In the genomic region with DNA sequence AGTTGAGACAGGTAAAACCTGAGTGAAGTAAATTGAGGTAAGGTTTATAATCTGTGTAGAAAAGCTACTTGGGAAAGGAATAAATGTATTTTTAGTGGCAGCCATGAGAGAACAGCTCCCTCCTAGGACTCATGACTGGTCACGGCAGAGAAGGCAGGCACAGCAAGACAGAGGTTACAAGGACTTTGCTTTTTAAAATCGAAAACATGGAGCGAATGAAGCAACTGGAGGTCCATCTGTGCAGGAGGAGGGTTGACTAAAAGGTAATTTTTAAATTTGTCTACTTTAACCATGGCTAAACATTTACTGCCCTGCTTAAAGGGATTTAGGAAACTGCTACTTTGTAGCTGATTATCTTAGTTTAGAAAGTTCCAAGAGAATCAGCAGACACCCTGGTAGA, we compare ENCODE assay signal across 30 mouse cellular contexts. TPM values are rescaled to one million over a fixed set of nuclear protein-coding genes. Genes with fewer than 3 reads are reported as not detected.
A peak's percentile ranks its signal among the peaks of the same experiment; 100 is the strongest.
DNase-seq lines count a peak whose midpoint lies in the region; ATAC-seq and TF ChIP-seq lines count a peak whose summit lies in the region.
"Had no signal": no experiment of that assay in that cellular context is flagged by ENCODE, and none has a peak within 500 bp of the region (broad histone marks: within the 10 kb centered on the region; RNA-seq: fewer than 3 reads in every experiment).

No protein-coding gene starts in this region.

- H3K4me2 ChIP-seq in kidney, embryonic 15.5 days, result no peak overlapping the region
- H3K4me2 ChIP-seq: forebrain, embryonic 13.5 days; heart, embryonic 13.5 days; hindbrain, embryonic 14.5 days had no signal

- no peaks in the 10 kb centered on the region for H3K27me3 ChIP-seq in kidney, adult 2 months (replicated peaks; ENCODE audit: control insufficient read depth, insufficient read depth, low read length)
- H3K27me3 ChIP-seq in kidney, embryonic 15.5 days, result no peaks in the 10 kb centered on the region
- H3K27me3 ChIP-seq: forebrain, embryonic 13.5 days; heart, embryonic 13.5 days had no signal

- H3K4me3 ChIP-seq in kidney, adult 2 months (ENCODE audit: insufficient read depth, low read depth, low read length), result no peak overlapping the region
- H3K4me3 ChIP-seq in kidney, embryonic 15.5 days (replicated peaks), result no peak overlapping the region
- H3K4me3 ChIP-seq: forebrain, embryonic 10.5 days; forebrain, embryonic 13.5 days; heart, adult 2 months; heart, embryonic 10.5 days; heart, embryonic 13.5 days had no signal

- WGBS in kidney, adult 2 months, result 52% methylated on average over 3 of the region's 3 CpGs
- WGBS in kidney, embryonic 15.5 days, result 94% methylated on average over 3 of the region's 3 CpGs

- peak; percentile 86 for DNase-seq in kidney, adult 2 months
- no peak for DNase-seq in kidney, postnatal 4 days
- peak; percentile 36 for DNase-seq in kidney, postnatal 14 days
- no peak for DNase-seq in testis, postnatal 10 days (ENCODE audit: low spot score)
- DNase-seq in thymus, adult 18-20 months, result no peak
- DNase-seq: adrenal gland, adult 8-10 months; adrenal gland, postnatal 25 days; cerebellum, adult 11-12 months; cerebellum, adult 8-10 months; cerebellum, postnatal 10 days; cerebellum, postnatal 36 days; embryo, embryonic 11 days; gastrocnemius, postnatal 10 days; gastrocnemius, postnatal 36 days; heart, adult 2 months; heart, postnatal 14 days; heart, postnatal 4 days had no signal

- 0 out of 2 replicates have a peak, but pooled peaks have one; percentile 15 for ATAC-seq in kidney, embryonic 15.5 days (replicated peaks; ENCODE audit: low FRiP score)
- ATAC-seq in megakaryocyte-erythroid progenitor cell, adult 5-6 weeks (replicated peaks; ENCODE audit: low FRiP score, low TSS enrichment, poor library complexity, severe bottlenecking), result no peak
- ATAC-seq: CD4-positive, CD25-positive, alpha-beta regulatory T cell, adult 4 months; forebrain, embryonic 13.5 days; forebrain, embryonic 16.5 days had no signal

- H3K36me3 ChIP-seq in kidney, adult 2 months (ENCODE audit: control insufficient read depth, insufficient read depth, low read length), result no peaks in the 10 kb centered on the region; the same call in 1 of the 2 replicates
- peaks cover 30% of the 10 kb centered on the region for H3K36me3 ChIP-seq in kidney, embryonic 15.5 days

- no peak for TF ChIP-seq CTCF in kidney, adult 2 months (conservative IDR thresholded peaks at IDR 0.05; ENCODE audit: insufficient read depth, insufficient read length, low read depth, low read length)

- no peaks in the 10 kb centered on the region for H3K9me3 ChIP-seq in kidney, embryonic 15.5 days (replicated peaks)
- H3K9me3 ChIP-seq: forebrain, embryonic 10.5 days; forebrain, embryonic 13.5 days; heart, embryonic 10.5 days; heart, embryonic 13.5 days had no signal

- no peak overlapping the region for H3K9ac ChIP-seq in kidney, embryonic 15.5 days
- H3K9ac ChIP-seq: forebrain, embryonic 13.5 days; heart, embryonic 13.5 days; hindbrain, embryonic 14.5 days had no signal

- TF ChIP-seq POLR2A in kidney, adult 2 months (IDR thresholded peaks at IDR 0.05; ENCODE audit: low read depth, low read length), result no peak

- peaks cover 13% of the 10 kb centered on the region; the same call in 1 of the 2 replicates for H3K4me1 ChIP-seq in kidney, adult 2 months (ENCODE audit: control insufficient read depth, insufficient read depth, low read length)
- no peaks in the 10 kb centered on the region for H3K4me1 ChIP-seq in kidney, embryonic 15.5 days
- H3K4me1 ChIP-seq: heart, embryonic 10.5 days had no signal

- H3K27ac ChIP-seq in kidney, adult 2 months (ENCODE audit: insufficient read depth, low read depth, low read length), result peak overlapping the region; percentile 60
- H3K27ac ChIP-seq in kidney, embryonic 15.5 days, result peak overlapping the region; percentile 42
- H3K27ac ChIP-seq: forebrain, embryonic 10.5 days; forebrain, embryonic 13.5 days; heart, adult 2 months; heart, embryonic 10.5 days; heart, embryonic 13.5 days; hindbrain, embryonic 14.5 days had no signal

RNA-seq across cellular contexts. Expression of a gene that starts 50.1 kb away (rescaled TPM):
- 0.03 TPM in 1 of 2 replicates, not detected in the other for polyA plus RNA-seq in kidney, adult 2 months (2012; rRNA removed)
- polyA plus RNA-seq in kidney, embryonic 15.5 days (2015; fragmentation: Nextera tagmentation; extraction: Ambion mirVana), result 0.04 and 0.06 TPM in 2 replicates
- total RNA-seq in megakaryocyte-erythroid progenitor cell, adult 5-6 weeks (2014; fragmentation: Nextera tagmentation), result not detected in 2 replicates
- total RNA-seq in megakaryocyte-erythroid progenitor cell, adult 5-6 weeks (2017), result not detected in 2 replicates
- total RNA-seq: gastrocnemius, adult 18-20 months; gastrocnemius, postnatal 10 days; gastrocnemius, postnatal 36 days; heart, adult 2 months; heart, postnatal 14 days; heart, postnatal 4 days; MEL had no signal
- polyA plus RNA-seq: C2C12; CD4-positive, CD25-positive, alpha-beta regulatory T cell, adult 4 months; forebrain, embryonic 10.5 days; forebrain, embryonic 13.5 days; forebrain, embryonic 16.5 days; heart, embryonic 10.5 days; heart, embryonic 13.5 days; heart, embryonic 16.5 days had no signal

Comparison
In these comparisons a context has a peak if more than half of its experiments do, and no peak if none do; other contexts are left out.
1. DNase-seq: peak in kidney, adult 2 months (single experiment) and kidney, postnatal 14 days (single experiment); none in kidney, postnatal 4 days (0 of 2), testis, postnatal 10 days (single experiment) and thymus, adult 18-20 months (0 of 2).